Comparison of ENCODE assay signal across 17 mouse cellular contexts in the genomic region with DNA sequence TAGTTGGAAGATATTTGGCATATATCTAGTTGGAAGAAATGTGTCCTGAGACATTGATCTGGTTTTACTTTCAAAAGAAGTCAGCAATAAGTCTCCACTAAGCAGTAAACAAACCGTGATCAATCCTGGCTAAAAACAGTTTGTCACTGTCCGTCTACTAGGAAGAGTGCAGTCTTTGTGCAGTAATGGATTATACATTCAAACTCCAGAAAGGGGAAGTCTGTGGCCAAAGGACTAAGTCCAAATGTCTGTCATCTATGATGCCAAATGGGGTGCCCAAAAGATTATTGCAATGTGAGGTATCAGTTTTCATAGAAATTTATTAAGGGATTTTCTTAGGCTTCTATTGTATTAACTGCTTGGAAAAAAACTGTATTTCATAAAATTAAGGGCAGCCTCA.
DNase-seq lines count a peak whose midpoint lies in the region; ATAC-seq and TF ChIP-seq lines count a peak whose summit lies in the region.
"Had no signal": no experiment of that assay in that cellular context is flagged by ENCODE, and none has a peak within 500 bp of the region (broad histone marks: within the 10 kb centered on the region; RNA-seq: fewer than 3 reads in every experiment).

No protein-coding gene starts in this region.

- no peak overlapping the region for H3K27ac ChIP-seq in liver, adult 2 months (replicated peaks; ENCODE audit: insufficient read depth, low read depth, low read length)
- H3K27ac ChIP-seq: embryonic facial prominence, embryonic 15.5 days; forebrain, embryonic 15.5 days; heart, embryonic 13.5 days; hindbrain, embryonic 15.5 days had no signal

- no peaks in the 10 kb centered on the region for H3K79me2 ChIP-seq in liver, adult 2 months (ENCODE audit: control insufficient read depth, insufficient read depth, low read length)

- H3K4me1 ChIP-seq in liver, adult 2 months (ENCODE audit: control insufficient read depth, insufficient read depth, low read length): peaks cover 2% of the 10 kb centered on the region; the same call in 1 of the 2 replicates
- H3K4me1 ChIP-seq: embryonic facial prominence, embryonic 15.5 days; forebrain, embryonic 15.5 days; heart, embryonic 13.5 days; hindbrain, embryonic 15.5 days had no signal

- WGBS in liver, adult 2 months: 20% methylated on average over 2 of the region's 2 CpGs

- H3K4me3 ChIP-seq in liver, adult 2 months (ENCODE audit: insufficient read depth, low read depth, low read length): no peak overlapping the region
- H3K4me3 ChIP-seq: embryonic facial prominence, embryonic 15.5 days; erythroblast, embryonic 14.5 days; forebrain, embryonic 15.5 days; heart, embryonic 13.5 days; hindbrain, embryonic 15.5 days had no signal

- no peak overlapping the region for H3K9ac ChIP-seq in liver, adult 2 months (ENCODE audit: low read depth, low read length)
- H3K9ac ChIP-seq: embryonic facial prominence, embryonic 15.5 days; forebrain, embryonic 15.5 days; heart, embryonic 13.5 days; hindbrain, embryonic 15.5 days had no signal

- H3K36me3 ChIP-seq in liver, adult 2 months (ENCODE audit: control insufficient read depth, insufficient read depth, low read length): no peaks in the 10 kb centered on the region
- H3K36me3 ChIP-seq: embryonic facial prominence, embryonic 15.5 days; forebrain, embryonic 15.5 days; heart, embryonic 13.5 days; hindbrain, embryonic 15.5 days had no signal

- no peak for TF ChIP-seq CTCF in liver, adult 2 months (IDR thresholded peaks at IDR 0.05; ENCODE audit: low read depth, low read length)

- ATAC-seq in common myeloid progenitor, adult 5-6 weeks (replicated peaks; ENCODE audit: low read depth, poor library complexity, severe bottlenecking): peak; percentile 63
- peak; percentile 51; the same call in 1 of the 2 replicates for ATAC-seq in megakaryocyte progenitor cell, adult 5-6 weeks (replicated peaks; ENCODE audit: poor library complexity)
- ATAC-seq in megakaryocyte, adult 5-6 weeks (ENCODE audit: poor library complexity, severe bottlenecking): no peak
- ATAC-seq: forebrain, embryonic 15.5 days had no signal

- no peak for TF ChIP-seq POLR2A in liver, adult 2 months (IDR thresholded peaks at IDR 0.05; ENCODE audit: extremely low read depth, insufficient read depth, low read length)

- no peaks in the 10 kb centered on the region for H3K27me3 ChIP-seq in liver, adult 2 months (ENCODE audit: control insufficient read depth, insufficient read depth, low read length)
- H3K27me3 ChIP-seq: embryonic facial prominence, embryonic 15.5 days; forebrain, embryonic 15.5 days; heart, embryonic 13.5 days; hindbrain, embryonic 15.5 days had no signal

- DNase-seq in liver, adult 2 months (ENCODE audit: extremely low read depth, low read depth, low spot score): peak; percentile 55
- DNase-seq in liver: no peak
- DNase-seq in frontal cortex, postnatal 25 days (ENCODE audit: low spot score in 2 of 2): no peak
- DNase-seq: adrenal gland, postnatal 14 days; cerebellum, adult 2 months; cerebellum, postnatal 10 days; embryo, embryonic 11 days; gastrocnemius, postnatal 14 days; heart, postnatal 36 days had no signal
